Mouse (Mus musculus): ENCODE results near the gene Anapc10. TPM values are rescaled to one million over a fixed set of nuclear protein-coding genes. Genes with fewer than 3 reads are reported as not detected.
"Not testable (repeated sequence)": the region's sequence is repeated elsewhere in the genome, so short reads cannot be mapped to it uniquely, and the experiment has no call there.

Anapc10 gene
- 47.0 and 51.3 TPM in 2 replicates for polyA plus RNA-seq (2015; fragmentation: Nextera tagmentation; extraction: Ambion mirVana)

DNA sequence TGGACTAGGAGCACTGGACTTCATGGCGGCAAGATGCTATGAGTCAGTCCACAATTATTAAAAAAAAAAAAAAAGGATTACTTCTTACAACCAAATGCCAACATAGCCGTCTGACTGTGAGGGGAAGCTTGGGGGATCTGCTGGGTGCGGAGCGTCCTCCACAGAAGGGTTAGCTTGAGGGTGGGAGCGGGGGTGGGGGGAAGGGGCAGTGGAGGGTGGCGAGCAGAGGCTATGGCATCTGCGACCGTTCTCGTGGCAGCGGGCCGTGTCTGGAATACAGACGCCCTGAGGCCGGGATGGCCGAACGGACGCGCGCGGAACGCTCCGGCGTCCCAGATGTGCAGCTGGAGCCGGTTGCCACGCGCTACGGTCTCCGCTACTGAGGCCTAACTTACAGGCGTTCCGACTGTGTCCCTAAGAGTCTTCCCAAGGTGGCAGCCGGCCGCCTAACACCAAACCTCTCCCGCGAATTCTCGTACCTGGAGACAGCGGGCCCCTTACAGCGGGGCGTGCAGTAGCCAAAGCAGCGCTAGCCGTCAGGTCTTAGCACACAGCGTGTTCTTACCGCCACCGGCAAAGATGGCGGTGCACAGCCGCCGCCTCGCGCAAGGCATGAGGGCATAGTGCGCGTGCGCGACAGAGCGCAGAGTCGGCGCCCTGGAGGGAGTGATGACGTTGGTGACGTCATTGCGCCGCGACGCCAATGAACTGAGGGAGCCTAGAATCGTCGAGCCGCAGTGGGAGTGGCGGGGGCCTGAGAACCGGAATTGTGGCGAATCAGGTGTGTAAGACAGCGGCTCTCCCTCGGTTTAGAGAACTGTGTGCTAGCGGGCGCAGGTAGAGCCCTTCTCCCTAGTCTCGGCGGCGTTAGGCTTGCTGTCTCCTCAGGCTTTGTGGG is at the start of gene Anapc10, which contains the start of gene Abce1:
TSS of gene Anapc10 (plus strand) at position 757 of the 898 bp plus-strand sequence.
TSS of gene Abce1 (minus strand) at position 677 of the 898 bp plus-strand sequence.
- Histone ChIP-seq H3K27me3 (no peaks in the 10 kb centered on the region), H3K9ac (peak within 1 kb of the TSS; percentile 81), H3K4me1 (peaks cover 16% of the 10 kb centered on the region), H3K36me3 (ENCODE audit: poor library complexity, severe bottlenecking) (peaks cover 20% of the 10 kb centered on the region), H3K27ac (peak within 1 kb of the TSS; percentile 78), H3K9me3 (replicated peaks) (no peaks in the 10 kb centered on the region), H3K4me2 (peak within 1 kb of the TSS; percentile 84), H3K4me3 (peak within 1 kb of the TSS; percentile 90)
- WGBS: under 1% methylated on average over 73 of the region's 73 CpGs
- ATAC-seq: peak; percentile 99

DNA sequence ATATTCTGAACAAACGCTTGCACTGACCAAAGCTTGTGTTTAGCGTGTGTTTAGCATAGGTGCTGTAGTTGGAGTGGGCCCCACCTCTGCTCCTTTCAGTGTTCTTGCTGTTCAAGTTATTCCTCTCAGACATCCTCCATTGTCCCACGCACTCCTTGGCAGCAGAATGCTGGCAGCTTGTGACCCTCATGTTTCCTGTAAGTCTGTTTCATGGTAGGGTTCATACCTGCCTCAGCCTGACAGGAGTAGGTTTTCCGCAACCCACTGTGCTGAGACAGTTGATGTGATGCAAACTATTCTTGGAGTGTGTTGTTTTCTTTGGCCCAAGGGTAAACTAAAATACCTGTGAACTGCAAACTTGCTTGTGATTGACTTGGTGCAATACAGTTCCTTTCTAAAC is 35.2 kb upstream of the Anapc10 start:
- H3K4me2 ChIP-seq: no peak overlapping the region
- WGBS: 89% methylated on average over 4 of the region's 4 CpGs
- peaks cover 36% of the 10 kb centered on the region for H3K36me3 ChIP-seq (ENCODE audit: poor library complexity, severe bottlenecking)
- H3K4me3 ChIP-seq: no peak overlapping the region
- no peak overlapping the region for H3K9ac ChIP-seq
- H3K27ac ChIP-seq: no peak overlapping the region
- H3K4me1 ChIP-seq: peaks cover 6% of the 10 kb centered on the region; the same call in 1 of the 2 replicates
- no peak for ATAC-seq
- H3K9me3 ChIP-seq (replicated peaks): no peaks in the 10 kb centered on the region
- H3K27me3 ChIP-seq: no peaks in the 10 kb centered on the region

- no peak overlapping the region for H3K4me2 ChIP-seq
- H3K9me3 ChIP-seq (replicated peaks): no peaks in the 10 kb centered on the region
- 76% methylated on average over 5 of the region's 5 CpGs for WGBS
- H3K4me1 ChIP-seq: peaks cover 6% of the 10 kb centered on the region; the same call in 1 of the 2 replicates
- no peak overlapping the region for H3K9ac ChIP-seq
- H3K4me3 ChIP-seq: no peak overlapping the region
- H3K27me3 ChIP-seq: no peaks in the 10 kb centered on the region
- no peak for ATAC-seq
- peaks cover 35% of the 10 kb centered on the region for H3K36me3 ChIP-seq (ENCODE audit: poor library complexity, severe bottlenecking)
- no peak overlapping the region for H3K27ac ChIP-seq
Observed at GRCm38 (mm10) chr8:79679005-79679404, 32.6 kb upstream of the Anapc10 start.

- 52% methylated on average over 10 of the region's 10 CpGs for WGBS
- peaks cover 38% of the 10 kb centered on the region for H3K36me3 ChIP-seq (ENCODE audit: poor library complexity, severe bottlenecking)
- not testable (repeated sequence) for H3K27ac ChIP-seq; H3K9ac ChIP-seq; H3K4me3 ChIP-seq; ATAC-seq; H3K27me3 ChIP-seq; H3K9me3 ChIP-seq (replicated peaks); H3K4me1 ChIP-seq
- peak overlapping the region; percentile 56 for H3K4me2 ChIP-seq
Observed at GRCm38 (mm10) chr8:79680083-79680482, 31.5 kb upstream of the Anapc10 start.

GRCm38 (mm10) chr8:79680555-79680954 is 31.1 kb upstream of the Anapc10 start:
- no peaks in the 10 kb centered on the region for H3K27me3 ChIP-seq
- peak overlapping the region; percentile 54 for H3K9ac ChIP-seq
- H3K9me3 ChIP-seq (replicated peaks): no peaks in the 10 kb centered on the region
- ATAC-seq: peak; percentile 52; the same call in 1 of the 2 replicates
- peaks cover 6% of the 10 kb centered on the region; the same call in 1 of the 2 replicates for H3K4me1 ChIP-seq
- peak overlapping the region; percentile 56 for H3K4me2 ChIP-seq
- 10% methylated on average over 34 of the region's 34 CpGs for WGBS
- peak overlapping the region; percentile 23 for H3K4me3 ChIP-seq
- peaks cover 39% of the 10 kb centered on the region for H3K36me3 ChIP-seq (ENCODE audit: poor library complexity, severe bottlenecking)
- no peak overlapping the region for H3K27ac ChIP-seq

- ATAC-seq: no peak
- no peaks in the 10 kb centered on the region for H3K27me3 ChIP-seq
- peaks cover 43% of the 10 kb centered on the region for H3K36me3 ChIP-seq (ENCODE audit: poor library complexity, severe bottlenecking)
- H3K9me3 ChIP-seq (replicated peaks): no peaks in the 10 kb centered on the region
- H3K9ac ChIP-seq: peak overlapping the region; percentile 54
- peak overlapping the region; percentile 56 for H3K4me2 ChIP-seq
- H3K27ac ChIP-seq: no peak overlapping the region
- WGBS: 39% methylated on average over 2 of the region's 2 CpGs
- H3K4me3 ChIP-seq: peak overlapping the region; percentile 23
- H3K4me1 ChIP-seq: peaks cover 6% of the 10 kb centered on the region; the same call in 1 of the 2 replicates
Observed at GRCm38 (mm10) chr8:79680965-79681364, 30.7 kb upstream of the Anapc10 start.

DNA sequence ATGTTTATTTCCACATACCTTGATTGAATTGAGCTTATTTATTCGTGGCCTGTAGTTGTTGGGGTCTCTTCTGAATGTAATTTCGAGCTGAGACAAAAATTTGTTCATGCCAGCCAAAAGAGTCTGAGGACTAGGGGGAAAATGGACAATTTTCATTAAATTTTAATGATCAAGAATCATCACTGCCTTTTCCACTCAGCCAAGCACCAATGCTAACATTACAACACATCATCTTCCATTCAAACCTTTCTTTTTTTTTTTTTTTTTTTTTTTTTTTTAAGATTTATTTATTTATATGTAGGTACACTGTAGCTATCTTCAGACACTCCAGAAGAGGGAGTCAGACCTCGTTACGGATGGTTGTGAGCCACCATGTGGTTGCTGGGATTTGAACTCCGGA is 25.7 kb upstream of the Anapc10 start:
- not testable (repeated sequence) for H3K9me3 ChIP-seq (replicated peaks); ATAC-seq; H3K27ac ChIP-seq; H3K9ac ChIP-seq; H3K4me2 ChIP-seq; H3K4me3 ChIP-seq; H3K27me3 ChIP-seq; H3K4me1 ChIP-seq
- H3K36me3 ChIP-seq (ENCODE audit: poor library complexity, severe bottlenecking): peaks cover 88% of the 10 kb centered on the region
- WGBS: 92% methylated on average over 5 of the region's 5 CpGs

DNA sequence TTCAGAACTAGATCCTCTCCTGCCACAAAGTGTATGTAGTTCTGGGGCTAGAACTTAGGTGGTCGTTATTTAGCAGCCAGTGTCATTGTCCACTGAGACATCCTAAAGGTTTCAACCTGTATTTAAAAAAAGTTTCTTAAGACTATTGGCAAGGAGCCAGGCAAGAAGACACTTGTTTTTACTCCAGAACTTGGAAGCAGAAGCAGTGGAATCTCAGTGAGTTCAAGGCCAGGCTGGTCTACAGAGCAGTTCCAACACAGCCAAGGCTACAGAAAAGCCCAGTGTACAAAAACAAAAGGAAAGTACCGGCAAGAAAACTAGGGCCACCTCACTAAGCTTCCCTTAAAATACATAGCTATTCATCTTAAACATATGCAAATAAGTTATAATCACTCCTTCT is 19.1 kb upstream of the Anapc10 start:
- Histone ChIP-seq H3K9me3 (replicated peaks) (no peaks in the 10 kb centered on the region), H3K36me3 (ENCODE audit: poor library complexity, severe bottlenecking) (peaks cover 77% of the 10 kb centered on the region), H3K4me3 (no peak overlapping the region), H3K9ac (no peak overlapping the region), H3K27me3 (no peaks in the 10 kb centered on the region), H3K4me1 (no peaks in the 10 kb centered on the region), H3K4me2 (no peak overlapping the region), H3K27ac (no peak overlapping the region)
- WGBS: 74% methylated on average over 2 of the region's 2 CpGs
- ATAC-seq: no peak

DNA sequence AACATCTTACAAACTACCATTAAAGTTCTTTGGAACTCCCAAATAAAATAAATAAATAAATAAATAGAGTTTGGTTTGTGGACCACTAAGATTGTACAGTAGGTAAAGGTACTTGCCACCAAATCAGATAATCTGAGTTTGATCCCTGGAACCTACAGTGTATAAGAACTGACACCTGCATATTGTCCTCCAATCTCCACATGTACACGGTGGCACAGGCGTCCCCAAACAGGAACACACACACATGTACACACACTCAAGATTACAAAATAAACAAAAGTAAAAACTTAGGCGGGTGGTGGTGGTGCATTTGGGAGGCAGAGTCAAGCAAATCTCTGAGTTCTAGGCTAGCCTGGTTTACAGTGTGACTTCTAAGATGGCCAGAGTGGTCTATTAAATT is 4.9 kb upstream of the Anapc10 start:
- Histone ChIP-seq H3K9me3 (replicated peaks) (no peaks in the 10 kb centered on the region), H3K27ac (no peak overlapping the region), H3K4me3 (no peak overlapping the region), H3K27me3 (no peaks in the 10 kb centered on the region), H3K36me3 (ENCODE audit: poor library complexity, severe bottlenecking) (peaks cover 45% of the 10 kb centered on the region), H3K4me2 (no peak overlapping the region), H3K4me1 (peaks cover 9% of the 10 kb centered on the region), H3K9ac (no peak overlapping the region)
- ATAC-seq: no peak
- WGBS: 92% methylated on average over 3 of the region's 3 CpGs

GRCm38 (mm10) chr8:79712676-79713075 is 1.1 kb downstream of the Anapc10 start:
- Histone ChIP-seq H3K4me3 (no peak overlapping the region), H3K36me3 (ENCODE audit: poor library complexity, severe bottlenecking) (peaks cover 25% of the 10 kb centered on the region), H3K9ac (no peak overlapping the region), H3K4me1 (peaks cover 16% of the 10 kb centered on the region), H3K4me2 (peak overlapping the region; percentile 45), H3K27me3 (no peaks in the 10 kb centered on the region), H3K27ac (no peak overlapping the region), H3K9me3 (replicated peaks) (no peaks in the 10 kb centered on the region)
- ATAC-seq: no peak
- 63% methylated on average over 5 of the region's 6 CpGs for WGBS

DNA sequence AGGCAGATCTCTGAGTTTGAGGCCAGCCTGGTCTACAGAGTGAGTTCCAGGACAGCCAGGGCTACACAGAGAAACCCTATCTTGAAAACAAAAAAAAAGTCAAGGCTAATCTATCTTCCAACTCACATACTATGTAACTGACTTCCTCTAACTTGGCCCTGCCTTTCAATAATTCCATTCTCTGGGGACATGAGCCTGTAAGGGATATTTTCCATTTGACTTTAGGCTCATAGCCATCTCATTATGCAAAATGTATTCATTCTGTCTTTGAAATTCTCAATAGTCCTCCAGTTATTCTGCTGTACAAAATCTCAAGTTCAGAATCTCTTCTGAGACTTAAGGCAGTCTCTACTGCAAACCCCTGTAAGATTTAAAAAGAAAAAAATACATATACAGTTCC is 9.9 kb downstream of the Anapc10 start:
- H3K9me3 ChIP-seq (replicated peaks): no peaks in the 10 kb centered on the region
- H3K9ac ChIP-seq: no peak overlapping the region
- no peak for ATAC-seq
- peaks cover 47% of the 10 kb centered on the region for H3K36me3 ChIP-seq (ENCODE audit: poor library complexity, severe bottlenecking)
- H3K4me1 ChIP-seq: no peaks in the 10 kb centered on the region
- no peak overlapping the region for H3K27ac ChIP-seq
- H3K4me3 ChIP-seq: no peak overlapping the region
- no peaks in the 10 kb centered on the region for H3K27me3 ChIP-seq
- no peak overlapping the region for H3K4me2 ChIP-seq

- Histone ChIP-seq H3K27me3 (no peaks in the 10 kb centered on the region), H3K9ac (no peak overlapping the region), H3K4me1 (no peaks in the 10 kb centered on the region), H3K9me3 (replicated peaks) (no peaks in the 10 kb centered on the region), H3K36me3 (ENCODE audit: poor library complexity, severe bottlenecking) (peaks cover 32% of the 10 kb centered on the region), H3K4me2 (no peak overlapping the region), H3K4me3 (no peak overlapping the region), H3K27ac (no peak overlapping the region)
- ATAC-seq: no peak
Observed at GRCm38 (mm10) chr8:79723308-79723707, 11.7 kb downstream of the Anapc10 start.

Data from forebrain, embryonic 13.5 days (tissue).